Mouse (Mus musculus): Measurements from ENCODE around the gene Oas1f. TPM values are rescaled to one million over a fixed set of nuclear protein-coding genes. Genes with fewer than 3 reads are reported as not detected.

Oas1f gene
- polyA plus RNA-seq, 1 experiment from 2014 or later, result not detected

DNA sequence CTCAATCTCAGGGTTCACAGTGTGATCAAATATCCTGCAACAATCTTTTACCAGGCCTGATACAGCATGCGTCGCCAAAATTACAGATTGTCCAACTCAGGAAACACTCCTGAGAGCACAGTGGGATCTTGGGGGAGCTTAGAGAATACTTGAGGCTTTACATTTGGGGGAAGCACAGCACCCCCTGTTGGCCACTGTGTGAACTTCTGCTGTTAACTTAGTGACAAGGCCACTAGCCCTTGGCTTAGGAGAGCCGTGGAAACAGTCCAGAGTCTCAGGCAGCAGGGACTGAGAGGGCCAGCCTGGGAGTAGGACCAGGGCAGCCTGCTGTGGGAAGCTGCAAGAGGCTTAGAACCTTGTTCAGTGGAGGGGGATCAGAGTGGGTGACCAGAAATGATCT is 31.2 kb upstream of the Oas1f start:
- H3K9me3 ChIP-seq (replicated peaks; ENCODE audit: control insufficient read depth, low read length), result 0 out of 2 replicates have a peak, but pooled peaks cover 2% of the 10 kb centered on the region
- WGBS (ENCODE audit: insufficient replicate concordance), result 60% methylated on average over 3 of the region's 3 CpGs
- no peaks in the 10 kb centered on the region for H3K36me3 ChIP-seq (ENCODE audit: control insufficient read depth, insufficient read depth, low read length)
- H3K4me1 ChIP-seq (ENCODE audit: control insufficient read depth, insufficient read depth, low read length), result 0 out of 2 replicates have a peak, but pooled peaks cover 3% of the 10 kb centered on the region
- no peak overlapping the region for H3K4me2 ChIP-seq
- H3K27ac ChIP-seq (ENCODE audit: low read depth, low read length), result no peak overlapping the region
- H3K9ac ChIP-seq (ENCODE audit: low read depth, low read length), result no peak overlapping the region
- ATAC-seq (replicated peaks; ENCODE audit: insufficient number of reproducible peaks, low FRiP score, low TSS enrichment), result no peak
- no peaks in the 10 kb centered on the region for H3K27me3 ChIP-seq (ENCODE audit: control insufficient read depth, insufficient read depth, low read length)
- H3K4me3 ChIP-seq (ENCODE audit: low read depth, low read length), result no peak overlapping the region

DNA sequence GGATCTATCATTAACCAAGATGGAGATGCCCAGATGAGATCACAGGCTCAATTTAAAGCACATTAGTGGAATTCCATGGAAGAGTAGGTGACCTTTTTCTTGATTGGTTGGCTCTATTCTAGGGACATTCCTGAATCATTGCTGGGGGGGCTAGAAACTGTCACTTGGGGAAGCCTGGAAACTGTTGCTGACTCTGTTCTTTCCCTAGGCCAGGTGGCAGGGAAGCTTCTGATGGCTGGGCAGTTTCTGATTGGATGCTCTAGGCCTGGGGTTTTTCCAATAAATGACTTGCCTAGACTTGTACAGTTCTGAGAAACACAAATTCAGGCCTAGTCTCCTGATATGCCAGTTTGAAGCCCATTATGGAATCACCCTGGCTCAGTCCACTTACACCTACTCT is 28.2 kb upstream of the Oas1f start:
- no peak overlapping the region for H3K27ac ChIP-seq (ENCODE audit: low read depth, low read length)
- H3K4me3 ChIP-seq (ENCODE audit: low read depth, low read length), result no peak overlapping the region
- ATAC-seq (replicated peaks; ENCODE audit: insufficient number of reproducible peaks, low FRiP score, low TSS enrichment), result no peak
- no peaks in the 10 kb centered on the region for H3K4me1 ChIP-seq (ENCODE audit: control insufficient read depth, insufficient read depth, low read length)
- H3K9ac ChIP-seq (ENCODE audit: low read depth, low read length), result no peak overlapping the region
- 0 out of 2 replicates have a peak, but pooled peaks cover 2% of the 10 kb centered on the region for H3K9me3 ChIP-seq (replicated peaks; ENCODE audit: control insufficient read depth, low read length)
- no peak overlapping the region for H3K4me2 ChIP-seq
- H3K36me3 ChIP-seq (ENCODE audit: control insufficient read depth, insufficient read depth, low read length), result no peaks in the 10 kb centered on the region
- H3K27me3 ChIP-seq (ENCODE audit: control insufficient read depth, insufficient read depth, low read length), result no peaks in the 10 kb centered on the region

DNA sequence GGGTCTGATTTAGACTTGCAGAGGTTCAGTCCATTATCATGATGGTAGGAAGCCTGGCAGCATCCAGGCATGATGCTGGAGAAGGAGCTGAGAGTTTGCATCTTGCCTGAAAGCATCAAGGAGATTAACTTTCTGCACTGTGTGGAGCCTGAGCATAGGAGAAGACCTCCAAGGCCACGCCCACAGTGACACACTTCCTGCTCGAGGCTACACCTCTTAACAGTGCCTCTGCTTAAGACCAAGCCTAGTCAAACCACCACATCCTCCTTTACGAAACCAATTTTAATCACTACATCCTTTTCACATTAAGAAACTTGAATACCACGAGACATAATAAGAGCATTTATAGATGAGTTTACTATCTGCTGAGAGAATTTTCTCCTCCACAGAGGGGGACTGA is 16.1 kb upstream of the Oas1f start:
- H3K9ac ChIP-seq (ENCODE audit: low read depth, low read length), result no peak overlapping the region
- H3K4me1 ChIP-seq (ENCODE audit: control insufficient read depth, insufficient read depth, low read length), result no peaks in the 10 kb centered on the region
- H3K36me3 ChIP-seq (ENCODE audit: control insufficient read depth, insufficient read depth, low read length), result no peaks in the 10 kb centered on the region
- H3K27ac ChIP-seq (ENCODE audit: low read depth, low read length), result no peak overlapping the region
- no peak for ATAC-seq (replicated peaks; ENCODE audit: insufficient number of reproducible peaks, low FRiP score, low TSS enrichment)
- no peaks in the 10 kb centered on the region for H3K9me3 ChIP-seq (replicated peaks; ENCODE audit: control insufficient read depth, low read length)
- H3K4me2 ChIP-seq, result no peak overlapping the region
- peaks cover 10% of the 10 kb centered on the region; the same call in 1 of the 2 replicates for H3K27me3 ChIP-seq (ENCODE audit: control insufficient read depth, insufficient read depth, low read length)
- no peak overlapping the region for H3K4me3 ChIP-seq (ENCODE audit: low read depth, low read length)
- WGBS (ENCODE audit: insufficient replicate concordance), result 72% methylated on average over 4 of the region's 4 CpGs

DNA sequence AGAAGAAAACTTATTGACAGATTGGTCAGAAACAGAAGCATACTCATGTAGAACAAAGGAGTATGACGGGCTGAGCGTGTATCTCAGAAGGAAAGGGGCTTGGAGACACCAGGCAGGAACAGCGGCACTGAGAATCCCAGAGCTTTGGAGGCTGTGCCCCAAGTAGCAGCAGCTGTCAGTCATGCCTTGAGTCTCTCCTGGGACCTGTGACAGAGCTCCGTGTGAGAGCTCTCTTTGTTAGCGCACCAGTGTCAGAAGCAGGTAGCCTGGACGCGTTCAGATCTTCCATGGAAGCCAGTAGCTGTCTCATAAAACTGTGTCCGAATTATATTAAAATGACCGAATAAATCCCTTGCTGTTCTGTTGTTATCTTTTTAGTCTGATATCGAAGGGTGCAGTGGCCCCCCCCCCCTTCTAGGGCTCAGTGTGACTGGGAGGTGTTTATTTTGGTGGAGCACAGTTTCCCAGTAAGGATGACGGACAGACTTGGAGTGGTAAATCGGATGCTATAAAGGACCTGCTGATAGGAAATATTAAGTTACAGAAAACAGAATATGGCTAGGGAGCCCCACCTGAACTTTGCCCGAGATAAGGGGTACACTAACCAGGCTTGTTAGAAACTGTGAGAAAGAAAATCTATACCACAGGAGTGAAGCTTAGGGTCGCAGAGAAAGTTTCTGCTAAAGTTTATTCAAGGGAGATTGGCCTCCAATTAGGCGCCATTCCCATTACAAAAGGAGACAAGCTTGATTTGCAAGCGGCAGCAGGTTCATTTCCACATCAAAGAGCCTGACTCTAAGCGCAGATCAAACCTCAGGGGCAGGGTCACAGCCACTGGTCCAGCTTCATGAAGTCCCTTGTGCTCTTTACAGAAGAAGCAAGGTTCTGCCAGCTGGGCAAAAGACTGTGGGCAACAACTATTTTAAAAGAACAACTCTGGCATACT is 13.6 kb upstream of the Oas1f start:
- Histone ChIP-seq H3K9me3 (replicated peaks; ENCODE audit: control insufficient read depth, low read length) (no peaks in the 10 kb centered on the region), H3K4me3 (ENCODE audit: low read depth, low read length) (no peak overlapping the region), H3K27ac (ENCODE audit: low read depth, low read length) (no peak overlapping the region), H3K27me3 (ENCODE audit: control insufficient read depth, insufficient read depth, low read length) (peaks cover 10% of the 10 kb centered on the region; the same call in 1 of the 2 replicates), H3K4me2 (no peak overlapping the region), H3K36me3 (ENCODE audit: control insufficient read depth, insufficient read depth, low read length) (no peaks in the 10 kb centered on the region), H3K9ac (ENCODE audit: low read depth, low read length) (no peak overlapping the region), H3K4me1 (ENCODE audit: control insufficient read depth, insufficient read depth, low read length) (no peaks in the 10 kb centered on the region)
- 18% methylated on average over 17 of the region's 17 CpGs for WGBS (ENCODE audit: insufficient replicate concordance)
- ATAC-seq (replicated peaks; ENCODE audit: insufficient number of reproducible peaks, low FRiP score, low TSS enrichment), result no peak

DNA sequence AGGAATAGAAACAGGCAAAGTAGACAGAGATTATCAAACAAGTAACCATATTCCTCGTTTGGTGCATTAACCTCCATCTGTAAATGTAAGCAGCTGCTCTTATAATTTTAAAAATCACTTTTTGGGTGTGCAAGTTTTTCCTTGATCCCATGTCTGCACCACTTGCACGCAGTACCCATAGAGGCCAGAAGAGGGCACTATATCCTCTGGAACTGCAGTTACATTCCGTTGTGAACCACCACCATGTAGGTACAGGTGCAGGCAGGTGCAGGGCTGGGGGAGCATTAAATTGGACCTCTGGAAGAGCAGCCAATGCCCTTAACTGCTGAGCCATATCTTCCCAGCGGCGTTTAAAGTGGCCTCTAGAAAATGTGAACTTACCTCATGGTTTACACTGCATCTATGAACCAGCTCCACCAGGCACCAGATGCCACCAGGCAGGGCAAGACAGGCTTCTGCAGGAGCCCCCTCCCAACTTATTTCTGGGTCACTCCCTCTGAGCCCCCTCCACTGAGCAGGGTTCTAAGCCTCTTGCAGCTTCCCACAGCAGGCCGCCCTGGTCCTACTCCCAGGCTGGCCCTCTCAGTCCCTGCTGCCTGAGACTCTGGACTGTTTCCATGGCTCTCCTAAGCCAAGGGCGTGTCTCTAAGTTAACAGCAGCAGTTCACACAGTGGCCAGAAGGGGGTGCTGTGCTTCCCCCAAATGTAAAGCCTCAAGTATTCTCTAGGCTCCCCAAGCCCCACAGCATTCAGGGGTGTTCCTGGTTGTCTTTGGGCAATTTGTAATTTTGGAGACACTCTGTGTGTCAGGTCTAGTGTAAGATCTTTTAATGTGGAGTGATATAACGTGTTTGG is 10.2 kb upstream of the Oas1f start:
- no peak overlapping the region for H3K4me2 ChIP-seq
- peaks cover 10% of the 10 kb centered on the region for H3K27me3 ChIP-seq (ENCODE audit: control insufficient read depth, insufficient read depth, low read length)
- no peak for ATAC-seq (replicated peaks; ENCODE audit: insufficient number of reproducible peaks, low FRiP score, low TSS enrichment)
- no peaks in the 10 kb centered on the region for H3K4me1 ChIP-seq (ENCODE audit: control insufficient read depth, insufficient read depth, low read length)
- H3K9ac ChIP-seq (ENCODE audit: low read depth, low read length), result no peak overlapping the region
- H3K27ac ChIP-seq (ENCODE audit: low read depth, low read length), result no peak overlapping the region
- H3K36me3 ChIP-seq (ENCODE audit: control insufficient read depth, insufficient read depth, low read length), result no peaks in the 10 kb centered on the region
- 6% methylated on average over 8 of the region's 8 CpGs for WGBS (ENCODE audit: insufficient replicate concordance)
- H3K9me3 ChIP-seq (replicated peaks; ENCODE audit: control insufficient read depth, low read length), result no peaks in the 10 kb centered on the region
- H3K4me3 ChIP-seq (ENCODE audit: low read depth, low read length), result no peak overlapping the region

DNA sequence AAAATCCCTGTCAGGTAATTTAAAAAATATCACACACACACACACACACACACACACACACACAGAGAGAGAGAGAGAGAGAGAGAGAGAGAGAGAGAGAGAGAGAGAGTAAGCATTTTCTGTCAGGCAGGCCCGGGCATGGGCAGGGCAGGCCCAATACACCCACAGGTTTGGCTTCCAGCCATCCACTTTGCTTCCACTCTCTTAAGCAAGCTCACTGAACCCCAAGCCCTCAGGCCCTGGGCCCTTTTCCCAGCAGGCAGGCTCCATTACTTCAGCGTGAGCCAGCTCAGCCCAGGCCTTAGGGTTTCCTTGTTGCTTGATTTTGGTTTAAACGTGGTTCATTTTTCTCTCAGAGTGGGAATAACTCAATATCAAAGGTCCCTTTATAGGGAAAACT is 2.5 kb upstream of the Oas1f start:
- Histone ChIP-seq H3K27me3 (ENCODE audit: control insufficient read depth, insufficient read depth, low read length) (no peaks in the 10 kb centered on the region; the same call in 1 of the 2 replicates), H3K27ac (ENCODE audit: low read depth, low read length) (no peak overlapping the region), H3K4me3 (ENCODE audit: low read depth, low read length) (no peak overlapping the region), H3K4me2 (no peak overlapping the region), H3K9ac (ENCODE audit: low read depth, low read length) (no peak overlapping the region), H3K4me1 (ENCODE audit: control insufficient read depth, insufficient read depth, low read length) (no peaks in the 10 kb centered on the region), H3K9me3 (replicated peaks; ENCODE audit: control insufficient read depth, low read length) (no peaks in the 10 kb centered on the region), H3K36me3 (ENCODE audit: control insufficient read depth, insufficient read depth, low read length) (no peaks in the 10 kb centered on the region)
- no peak for ATAC-seq (replicated peaks; ENCODE audit: insufficient number of reproducible peaks, low FRiP score, low TSS enrichment)
- 76% methylated on average over 3 of the region's 3 CpGs for WGBS (ENCODE audit: insufficient replicate concordance)

DNA sequence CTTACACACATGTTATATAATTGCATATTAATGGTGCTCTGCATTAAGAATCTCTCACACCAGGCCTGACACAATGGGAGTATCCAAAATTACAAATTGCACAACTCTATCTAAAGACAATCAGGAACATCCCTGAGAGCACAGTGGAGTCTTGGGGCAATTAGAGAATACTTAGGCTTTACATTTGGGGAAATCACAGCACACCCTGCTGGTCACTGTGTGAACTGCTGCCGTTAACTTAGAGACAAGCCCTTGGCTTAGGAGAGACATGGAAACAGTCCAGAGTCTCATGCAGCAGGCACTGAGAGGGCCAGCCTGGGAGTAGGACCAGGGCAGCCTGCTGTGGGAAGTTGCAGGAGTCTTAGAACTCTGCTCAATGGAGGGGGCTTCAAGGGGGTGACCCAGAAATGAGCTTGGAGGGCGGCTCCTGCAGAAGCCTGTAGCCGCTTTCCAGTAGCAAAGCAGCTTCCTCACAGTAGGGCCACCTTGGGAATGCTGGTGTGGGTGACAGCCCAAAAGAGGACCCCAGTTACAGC is 2.5 kb downstream of the Oas1f start:
- Histone ChIP-seq H3K9ac (ENCODE audit: low read depth, low read length) (no peak overlapping the region), H3K9me3 (replicated peaks; ENCODE audit: control insufficient read depth, low read length) (peaks cover 5% of the 10 kb centered on the region; the same call in 1 of the 2 replicates), H3K36me3 (ENCODE audit: control insufficient read depth, insufficient read depth, low read length) (no peaks in the 10 kb centered on the region), H3K4me1 (ENCODE audit: control insufficient read depth, insufficient read depth, low read length) (no peaks in the 10 kb centered on the region), H3K27ac (ENCODE audit: low read depth, low read length) (no peak overlapping the region), H3K4me3 (ENCODE audit: low read depth, low read length) (no peak overlapping the region), H3K27me3 (ENCODE audit: control insufficient read depth, insufficient read depth, low read length) (no peaks in the 10 kb centered on the region), H3K4me2 (no peak overlapping the region)
- 58% methylated on average over 3 of the region's 3 CpGs for WGBS (ENCODE audit: insufficient replicate concordance)
- ATAC-seq (replicated peaks; ENCODE audit: insufficient number of reproducible peaks, low FRiP score, low TSS enrichment), result no peak

DNA sequence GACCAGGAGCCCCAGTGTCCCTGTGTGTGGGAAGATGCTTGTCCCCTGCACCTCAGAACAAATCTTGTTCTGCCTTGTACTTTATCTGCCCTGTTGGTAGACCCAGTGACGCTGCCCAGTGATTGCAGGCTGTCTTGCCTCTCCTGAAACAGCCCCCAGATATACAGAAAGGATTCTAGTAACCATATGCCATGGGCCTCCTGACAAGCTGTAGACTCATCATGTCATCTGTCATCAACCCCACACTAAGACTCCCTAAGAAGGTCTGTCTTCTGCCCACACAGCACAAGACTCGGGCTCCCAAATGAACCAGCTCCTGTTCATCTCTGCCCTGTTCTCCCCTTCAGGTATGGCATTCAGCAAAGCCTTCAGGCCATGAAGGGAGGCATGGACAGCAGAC is 12.1 kb downstream of the Oas1f start:
- no peak overlapping the region for H3K27ac ChIP-seq (ENCODE audit: low read depth, low read length)
- no peak overlapping the region for H3K4me2 ChIP-seq
- no peak overlapping the region for H3K4me3 ChIP-seq (ENCODE audit: low read depth, low read length)
- H3K9ac ChIP-seq (ENCODE audit: low read depth, low read length), result no peak overlapping the region
- no peak for ATAC-seq (replicated peaks; ENCODE audit: insufficient number of reproducible peaks, low FRiP score, low TSS enrichment)
- H3K4me1 ChIP-seq (ENCODE audit: control insufficient read depth, insufficient read depth, low read length), result no peaks in the 10 kb centered on the region
- 52% methylated on average over 2 of the region's 2 CpGs for WGBS (ENCODE audit: insufficient replicate concordance)
- peaks cover 2% of the 10 kb centered on the region; the same call in 1 of the 2 replicates for H3K9me3 ChIP-seq (replicated peaks; ENCODE audit: control insufficient read depth, low read length)
- H3K36me3 ChIP-seq (ENCODE audit: control insufficient read depth, insufficient read depth, low read length), result no peaks in the 10 kb centered on the region
- H3K27me3 ChIP-seq (ENCODE audit: control insufficient read depth, insufficient read depth, low read length), result no peaks in the 10 kb centered on the region

All from heart, embryonic 11.5 days (tissue).